In genomic region chr17:56708692-56709091, GRCm38 (mm10) we compare ENCODE assay signal across 20 mouse cellular contexts. TPM values are rescaled to one million over a fixed set of nuclear protein-coding genes. Genes with fewer than 3 reads are reported as not detected.
DNase-seq lines count a peak whose midpoint lies in the region; ATAC-seq and TF ChIP-seq lines count a peak whose summit lies in the region.
"Had no signal": no experiment of that assay in that cellular context is flagged by ENCODE, and none has a peak within 500 bp of the region (broad histone marks: within the 10 kb centered on the region; RNA-seq: fewer than 3 reads in every experiment).

No protein-coding gene starts in this region.

- no peak overlapping the region for H3K4me2 ChIP-seq in hindbrain, embryonic 16.5 days (ENCODE audit: low read length)
- H3K4me2 ChIP-seq in hindbrain, embryonic 11.5 days (replicated peaks; ENCODE audit: low read depth, low read length) = no peak overlapping the region
- no peak overlapping the region for H3K4me2 ChIP-seq in forebrain, embryonic 13.5 days
- H3K4me2 ChIP-seq: embryonic facial prominence, embryonic 12.5 days; intestine, embryonic 15.5 days had no signal

- 68% methylated on average over 4 of the region's 4 CpGs for WGBS in hindbrain, embryonic 16.5 days
- 88% methylated on average over 4 of the region's 4 CpGs for WGBS in hindbrain, embryonic 11.5 days
- 80% methylated on average over 4 of the region's 4 CpGs for WGBS in forebrain, embryonic 13.5 days

- no peak overlapping the region for H3K9ac ChIP-seq in hindbrain, embryonic 16.5 days (ENCODE audit: low read depth, low read length)
- H3K9ac ChIP-seq in hindbrain, embryonic 11.5 days (ENCODE audit: low read depth, low read length) = no peak overlapping the region
- peak overlapping the region; percentile 49; the same call in 1 of the 2 replicates for H3K9ac ChIP-seq in ES-E14 (ENCODE audit: insufficient read depth, low read depth, low read length, poor library complexity, severe bottlenecking)
- no peak overlapping the region for H3K9ac ChIP-seq in forebrain, embryonic 13.5 days
- H3K9ac ChIP-seq: embryonic facial prominence, embryonic 12.5 days; forebrain, postnatal 0 days; intestine, embryonic 15.5 days had no signal

- DNase-seq in hindbrain, embryonic 11.5 days (ENCODE audit: low spot score) = no peak
- DNase-seq in ovary, adult 18-20 months (ENCODE audit: low spot score) = peak; percentile 16
- DNase-seq in ovary, postnatal 36 days (ENCODE audit: low spot score) = no peak
- no peak for DNase-seq in ES-E14 (ENCODE audit: low read depth, low spot score)
- no peak for DNase-seq in kidney, adult 18-20 months
- DNase-seq: adrenal gland, postnatal 14 days; cerebellum, adult 11-12 months; cerebellum, adult 9-10 months; forebrain, postnatal 0 days; gastrocnemius, adult 2 months; gastrocnemius, postnatal 25 days; heart, postnatal 10 days; heart, postnatal 4 days; kidney, adult 2 months had no signal

- H3K4me1 ChIP-seq in hindbrain, embryonic 16.5 days (ENCODE audit: control insufficient read depth, insufficient read depth, low read depth, low read length) = no peaks in the 10 kb centered on the region
- no peaks in the 10 kb centered on the region for H3K4me1 ChIP-seq in hindbrain, embryonic 11.5 days (replicated peaks; ENCODE audit: control insufficient read depth, insufficient read depth, low read length)
- peaks cover 0 to 29% of the 10 kb centered on the region in 2 experiments; a peak in 2 of 4 replicates for H3K4me1 ChIP-seq in ES-E14 (ENCODE audit: control insufficient read depth in 2 of 2, insufficient read depth in 2 of 2, low read length in 2 of 2, poor library complexity in 1 of 2)
- no peaks in the 10 kb centered on the region for H3K4me1 ChIP-seq in forebrain, embryonic 13.5 days
- H3K4me1 ChIP-seq: embryonic facial prominence, embryonic 12.5 days; intestine, embryonic 15.5 days had no signal

- no peaks in the 10 kb centered on the region for H3K9me3 ChIP-seq in hindbrain, embryonic 16.5 days (ENCODE audit: control insufficient read depth, low read length)
- no peaks in the 10 kb centered on the region for H3K9me3 ChIP-seq in hindbrain, embryonic 11.5 days (ENCODE audit: control insufficient read depth, low read length)
- H3K9me3 ChIP-seq in ES-E14 (ENCODE audit: control insufficient read depth, insufficient read depth, low read depth, low read length) = no peaks in the 10 kb centered on the region
- no peaks in the 10 kb centered on the region for H3K9me3 ChIP-seq in forebrain, embryonic 13.5 days (replicated peaks)
- H3K9me3 ChIP-seq: embryonic facial prominence, embryonic 12.5 days; heart, embryonic 10.5 days; intestine, embryonic 15.5 days had no signal

- H3K36me3 ChIP-seq in hindbrain, embryonic 16.5 days (ENCODE audit: control insufficient read depth, insufficient read depth, low read length) = peaks cover 66% of the 10 kb centered on the region
- H3K36me3 ChIP-seq in hindbrain, embryonic 11.5 days (ENCODE audit: control insufficient read depth, insufficient read depth, low read length) = peaks cover 43% of the 10 kb centered on the region
- peaks cover 80% of the 10 kb centered on the region for H3K36me3 ChIP-seq in ES-E14 (ENCODE audit: control insufficient read depth, insufficient read depth, low read length, poor library complexity, severe bottlenecking)
- peaks cover 93% of the 10 kb centered on the region for H3K36me3 ChIP-seq in forebrain, embryonic 13.5 days (ENCODE audit: poor library complexity, severe bottlenecking)

- H3K4me3 ChIP-seq in hindbrain, embryonic 16.5 days (ENCODE audit: low read length) = no peak overlapping the region
- no peak overlapping the region for H3K4me3 ChIP-seq in hindbrain, embryonic 11.5 days (ENCODE audit: low read depth, low read length)
- H3K4me3 ChIP-seq in ES-E14 (ENCODE audit: insufficient read depth in 1 of 2, low read depth in 1 of 2, low read length in 2 of 2, poor library complexity in 1 of 2, severe bottlenecking in 1 of 2) = no peak overlapping the region
- H3K4me3 ChIP-seq in forebrain, embryonic 13.5 days = no peak overlapping the region
- H3K4me3 ChIP-seq: embryonic facial prominence, embryonic 12.5 days; gastrocnemius, adult 2 months; heart, embryonic 10.5 days; intestine, embryonic 15.5 days had no signal

- no peaks in the 10 kb centered on the region for H3K27me3 ChIP-seq in hindbrain, embryonic 16.5 days (replicated peaks; ENCODE audit: control insufficient read depth, insufficient read depth, low read length)
- no peaks in the 10 kb centered on the region for H3K27me3 ChIP-seq in hindbrain, embryonic 11.5 days (ENCODE audit: control insufficient read depth, insufficient read depth, low read length)
- no peaks in the 10 kb centered on the region for H3K27me3 ChIP-seq in forebrain, embryonic 13.5 days
- H3K27me3 ChIP-seq: embryonic facial prominence, embryonic 12.5 days; intestine, embryonic 15.5 days had no signal

- in situ Hi-C loops in ES-E14 (cut with MboI; ENCODE audit: low sequenced_read_pairs in 2 of 2, unreplicated experiment in 2 of 2) = no loop called here

- H3K27ac ChIP-seq in hindbrain, embryonic 16.5 days (ENCODE audit: low read depth, low read length) = no peak overlapping the region
- H3K27ac ChIP-seq in hindbrain, embryonic 11.5 days (ENCODE audit: low read depth, low read length) = no peak overlapping the region
- H3K27ac ChIP-seq in ES-E14 (ENCODE audit: insufficient read depth, low read depth, low read length, poor library complexity, severe bottlenecking) = peak overlapping the region; percentile 82
- H3K27ac ChIP-seq in forebrain, embryonic 13.5 days = no peak overlapping the region
- H3K27ac ChIP-seq: embryonic facial prominence, embryonic 12.5 days; gastrocnemius, adult 2 months; heart, embryonic 10.5 days; intestine, embryonic 15.5 days had no signal

- ATAC-seq in hindbrain, embryonic 16.5 days = peak; percentile 28; the same call in 1 of the 2 replicates
- ATAC-seq in hindbrain, embryonic 11.5 days (ENCODE audit: low FRiP score) = no peak
- ATAC-seq in forebrain, embryonic 13.5 days = no peak
- ATAC-seq: forebrain, postnatal 0 days; intestine, embryonic 15.5 days had no signal

TF ChIP-seq in ES-E14, 5 proteins besides CTCF, POLR2A, EP300 and RAD21:
- TF ChIP-seq ZNF384 (IDR thresholded peaks at IDR 0.05; ENCODE audit: low read depth, low read length) (no peak), HCFC1 (IDR thresholded peaks at IDR 0.05; ENCODE audit: borderline replicate concordance, insufficient read depth, low read length) (no peak), MAFK (IDR thresholded peaks at IDR 0.05; ENCODE audit: insufficient read depth, low read depth, low read length) (no peak), CHD2 (IDR thresholded peaks at IDR 0.05; ENCODE audit: low read depth, low read length) (no peak), ZC3H11A (IDR thresholded peaks at IDR 0.05; ENCODE audit: borderline replicate concordance, low read depth, low read length) (no peak)

RNA-seq across cellular contexts. Expression of gene Ndufa11, which starts 8.9 kb away (rescaled TPM):
- 565 and 621 TPM in 2 replicates for polyA plus RNA-seq in hindbrain, embryonic 16.5 days (2015; fragmentation: Nextera tagmentation; extraction: Ambion mirVana)
- polyA plus RNA-seq in hindbrain, embryonic 11.5 days (2014; fragmentation: Nextera tagmentation; extraction: Ambion mirVana) = 363 and 381 TPM in 2 replicates
- total RNA-seq in ES-E14 (2012; rRNA removed) = 484 and 561 TPM in 2 replicates
- 433 and 459 TPM in 2 replicates for polyA plus RNA-seq in forebrain, embryonic 13.5 days (2015; fragmentation: Nextera tagmentation; extraction: Ambion mirVana)

RNA-seq across cellular contexts. Expression of gene Vmac, which starts 9.1 kb away (rescaled TPM):
- 15.1 and 16.6 TPM in 2 replicates for polyA plus RNA-seq in hindbrain, embryonic 16.5 days (2015; fragmentation: Nextera tagmentation; extraction: Ambion mirVana)
- polyA plus RNA-seq in hindbrain, embryonic 11.5 days (2014; fragmentation: Nextera tagmentation; extraction: Ambion mirVana) = 15.6 and 18.1 TPM in 2 replicates
- 7.7 and 8.4 TPM in 2 replicates for total RNA-seq in ES-E14 (2012; rRNA removed)
- polyA plus RNA-seq in forebrain, embryonic 13.5 days (2015; fragmentation: Nextera tagmentation; extraction: Ambion mirVana) = 14.0 and 16.7 TPM in 2 replicates

RNA-seq across cellular contexts. Expression of gene Ranbp3, which starts 35.6 kb away (rescaled TPM):
- 100 and 110 TPM in 2 replicates for polyA plus RNA-seq in hindbrain, embryonic 16.5 days (2015; fragmentation: Nextera tagmentation; extraction: Ambion mirVana)
- polyA plus RNA-seq in hindbrain, embryonic 11.5 days (2014; fragmentation: Nextera tagmentation; extraction: Ambion mirVana) = 94.2 and 104 TPM in 2 replicates
- 133 and 146 TPM in 2 replicates for total RNA-seq in ES-E14 (2012; rRNA removed)
- 112 and 123 TPM in 2 replicates for polyA plus RNA-seq in forebrain, embryonic 13.5 days (2015; fragmentation: Nextera tagmentation; extraction: Ambion mirVana)

RNA-seq across cellular contexts. Expression of gene Nrtn, which starts 48.6 kb away (rescaled TPM):
- 2.4 and 2.5 TPM in 2 replicates for polyA plus RNA-seq in hindbrain, embryonic 16.5 days (2015; fragmentation: Nextera tagmentation; extraction: Ambion mirVana)
- polyA plus RNA-seq in hindbrain, embryonic 11.5 days (2014; fragmentation: Nextera tagmentation; extraction: Ambion mirVana) = 4.4 and 4.6 TPM in 2 replicates
- 8.4 and 17.7 TPM in 2 replicates for total RNA-seq in ES-E14 (2012; rRNA removed)
- polyA plus RNA-seq in forebrain, embryonic 13.5 days (2015; fragmentation: Nextera tagmentation; extraction: Ambion mirVana) = 1.7 TPM in 2 replicates
- total RNA-seq: granulocyte monocyte progenitor cell, adult 5-6 weeks had no signal

RNA-seq across cellular contexts. Expression of gene Dus3l, which starts 55.9 kb away (rescaled TPM):
- polyA plus RNA-seq in hindbrain, embryonic 16.5 days (2015; fragmentation: Nextera tagmentation; extraction: Ambion mirVana) = 97.3 and 99.9 TPM in 2 replicates
- polyA plus RNA-seq in hindbrain, embryonic 11.5 days (2014; fragmentation: Nextera tagmentation; extraction: Ambion mirVana) = 30.3 and 35.4 TPM in 2 replicates
- total RNA-seq in ES-E14 (2012; rRNA removed) = 70.2 and 108 TPM in 2 replicates
- 50.0 and 56.9 TPM in 2 replicates for polyA plus RNA-seq in forebrain, embryonic 13.5 days (2015; fragmentation: Nextera tagmentation; extraction: Ambion mirVana)
